Comparison of ENCODE assay signal across 12 mouse cellular contexts in genomic region chr11:44323314-44323713, GRCm38 (mm10).
DNase-seq lines count a peak whose midpoint lies in the region; TF ChIP-seq lines count a peak whose summit lies in the region.
"Had no signal": no experiment of that assay in that cellular context is flagged by ENCODE, and none has a peak within 500 bp of the region (broad histone marks: within the 10 kb centered on the region; RNA-seq: fewer than 3 reads in every experiment).

No protein-coding gene starts in this region.

- no peak overlapping the region for H3K4me3 ChIP-seq in thymus, adult 2 months (ENCODE audit: control insufficient read depth, insufficient read depth, low read length)
- H3K4me3 ChIP-seq: forebrain, embryonic 15.5 days; neural tube, embryonic 12.5 days had no signal

- TF ChIP-seq POLR2A in thymus, adult 2 months (IDR thresholded peaks at IDR 0.05; ENCODE audit: control insufficient read depth, extremely low read depth, insufficient read depth, low read length, poor library complexity), result no peak

- 0 out of 2 replicates have a peak, but pooled peaks cover 2% of the 10 kb centered on the region for H3K4me1 ChIP-seq in thymus, adult 2 months (replicated peaks; ENCODE audit: control insufficient read depth, insufficient read depth, low read length)
- H3K4me1 ChIP-seq: forebrain, embryonic 15.5 days; neural tube, embryonic 12.5 days had no signal

- 71% methylated on average over 2 of the region's 2 CpGs for WGBS in thymus, adult 2 months

- H3K27ac ChIP-seq in thymus, adult 2 months (ENCODE audit: control insufficient read depth, insufficient read depth, low read length), result no peak overlapping the region
- H3K27ac ChIP-seq: forebrain, embryonic 15.5 days; liver, embryonic 14.5 days; neural tube, embryonic 12.5 days had no signal

- peak; percentile 82 for DNase-seq in right cerebral cortex, adult 18-20 months
- no peak for DNase-seq in right cerebral cortex, postnatal 14 days
- peak; percentile 90 for DNase-seq in brain, adult 2 months (ENCODE audit: low read depth, low spot score)
- DNase-seq in heart, postnatal 25 days (ENCODE audit: low spot score), result peak; percentile 36
- peak; percentile 55 to 75 for DNase-seq in right cerebral cortex, postnatal 36 days (ENCODE audit: low spot score in 2 of 2)
- DNase-seq in liver, result no peak
- DNase-seq in thymus, adult 2 months, result no peak
- DNase-seq: cerebellum, adult 11 months; kidney, adult 18-20 months had no signal

- no peaks in the 10 kb centered on the region for H3K36me3 ChIP-seq in thymus, adult 2 months (ENCODE audit: control insufficient read depth, insufficient read depth, low read length)
- H3K36me3 ChIP-seq: forebrain, embryonic 15.5 days; neural tube, embryonic 12.5 days had no signal

- intact Hi-C loops in heart, postnatal 25 days (cut with DNase I), result loop anchor here (5.0 to 10.0 kb wide), 2 partner anchors 76 to 209 kb away; no protein-coding TSS in a partner anchor

- no peaks in the 10 kb centered on the region for H3K27me3 ChIP-seq in thymus, adult 2 months (ENCODE audit: control insufficient read depth, insufficient read depth, low read length)
- H3K27me3 ChIP-seq: forebrain, embryonic 15.5 days; neural tube, embryonic 12.5 days had no signal

- TF ChIP-seq CTCF in thymus, adult 2 months (IDR thresholded peaks at IDR 0.05; ENCODE audit: borderline replicate concordance, control insufficient read depth, extremely low read depth, insufficient read depth, low read length, poor library complexity), result no peak

Comparison
In these comparisons a context has a peak if more than half of its experiments do, and no peak if none do; other contexts are left out.
1. DNase-seq: peak in right cerebral cortex, adult 18-20 months (single experiment), brain, adult 2 months (single experiment), heart, postnatal 25 days (single experiment) and right cerebral cortex, postnatal 36 days (2 of 2); none in right cerebral cortex, postnatal 14 days (single experiment), liver (single experiment) and thymus, adult 2 months (single experiment).